Mouse (Mus musculus) ES-Bruce4 (cell line): ENCODE data around the gene Actl6b.

Source experiments
- CTCF ChIP-seq: IDR thresholded peaks from one replicate; pipeline ENCODE4 v1.8.1; 2011; ENCODE audit warnings: low read depth, low read length
- EP300 ChIP-seq: IDR thresholded peaks from 2 replicates; pipeline ENCODE4 v1.6.1; 2011; ENCODE audit warnings: low read depth, low read length; ENCODE audit not compliant: insufficient read depth

DNA sequence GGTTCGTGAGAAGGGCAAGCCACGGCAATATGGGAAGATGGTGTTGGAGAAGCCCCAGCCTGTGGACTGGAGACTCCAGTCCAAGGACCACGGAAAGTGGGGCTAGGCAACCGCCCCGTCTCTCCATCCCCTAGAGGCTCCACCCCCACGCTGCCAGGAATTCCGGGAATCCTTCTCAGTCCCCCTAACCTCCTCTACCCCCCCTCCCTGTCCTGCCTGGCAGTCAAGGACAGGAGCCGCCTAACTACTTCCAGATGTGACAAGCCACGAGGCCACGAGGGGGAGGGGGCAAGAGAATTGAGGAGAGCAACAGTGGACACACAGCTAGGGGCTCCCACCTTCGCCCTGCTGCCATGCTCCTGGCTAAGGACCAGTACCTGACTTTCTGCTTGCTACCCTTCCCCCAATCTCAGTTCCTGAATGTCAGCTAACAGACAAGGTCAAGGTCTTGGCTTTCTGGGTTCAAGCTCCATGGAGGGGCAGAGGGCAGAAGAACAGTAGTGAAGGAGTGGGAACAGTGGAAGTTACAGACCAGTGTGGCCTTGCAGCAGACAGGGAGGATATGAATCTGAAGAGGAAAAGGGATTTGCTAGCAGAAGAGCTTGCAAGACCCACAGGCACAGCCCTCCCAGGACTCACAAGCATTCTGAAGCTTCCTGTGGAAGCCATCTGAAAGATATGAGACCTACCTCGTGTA is 57.4 kb downstream of the Actl6b start:
- no peak for TF ChIP-seq CTCF
- peak; percentile 82 for TF ChIP-seq EP300
